Mouse (Mus musculus) myocyte (in vitro differentiated cells): ENCODE data around the gene Slc31a1.

Experiments
- CEBPB ChIP-seq: IDR thresholded peaks from 2 replicates; pipeline ENCODE4 v1.6.1; 2011; ENCODE audit warnings: mild to moderate bottlenecking, moderate library complexity; ENCODE audit not compliant: poor library complexity, insufficient read depth, severe bottlenecking
- E2F4 ChIP-seq: IDR thresholded peaks from one replicate; pipeline ENCODE4 v1.6.1; 2011; ENCODE audit warnings: mild to moderate bottlenecking, control low read depth, moderate library complexity; ENCODE audit not compliant: insufficient read depth
- MAX ChIP-seq: IDR thresholded peaks from one replicate; pipeline ENCODE4 v1.6.1; 2011; ENCODE audit warnings: low read depth, mild to moderate bottlenecking, control low read depth
- MYOD1 ChIP-seq, 3 experiments: IDR thresholded peaks; one replicate each; pipeline ENCODE4 v1.6.1; 2011; ENCODE audit warnings: control low read depth in 2 of 3, low read depth in 2 of 3, mild to moderate bottlenecking in 2 of 3, moderate library complexity in 1 of 3; ENCODE audit not compliant: insufficient read length in 2 of 3, control insufficient read depth in 1 of 3
- MYOG ChIP-seq, 3 experiments: IDR thresholded peaks; one replicate each; pipeline ENCODE4 v1.6.1; 2011; ENCODE audit warnings: control low read depth in 2 of 3, low read depth in 2 of 3, mild to moderate bottlenecking in 2 of 3; ENCODE audit not compliant: insufficient read length in 2 of 3, control insufficient read depth in 1 of 3, insufficient read depth in 1 of 3
- POLR2A ChIP-seq: IDR thresholded peaks from one replicate; pipeline ENCODE4 v1.6.1; 2011; ENCODE audit warnings: low read depth, mild to moderate bottlenecking, control low read depth, moderate library complexity; ENCODE audit not compliant: insufficient read length
- POLR2AphosphoS2 ChIP-seq: IDR thresholded peaks from one replicate; pipeline ENCODE4 v1.6.1; 2011; ENCODE audit warnings: low read depth, control low read depth; ENCODE audit not compliant: insufficient read length
- REST ChIP-seq: IDR thresholded peaks from one replicate; pipeline ENCODE4 v1.6.1; 2011; ENCODE audit warnings: mild to moderate bottlenecking, control low read depth, moderate library complexity; ENCODE audit not compliant: insufficient read depth, insufficient read length
- SRF ChIP-seq: IDR thresholded peaks from one replicate; pipeline ENCODE4 v1.6.1; 2011; ENCODE audit warnings: low read depth; ENCODE audit not compliant: control insufficient read depth, insufficient read length
- TCF12 ChIP-seq: IDR thresholded peaks from one replicate; pipeline ENCODE4 v1.6.1; 2011; ENCODE audit warnings: mild to moderate bottlenecking, control low read depth; ENCODE audit not compliant: poor library complexity, insufficient read depth, severe bottlenecking
- TCF3 ChIP-seq: IDR thresholded peaks from one replicate; pipeline ENCODE4 v1.6.1; 2011; ENCODE audit warnings: low read depth, control low read depth; ENCODE audit not compliant: insufficient read length
- USF1 ChIP-seq: IDR thresholded peaks from one replicate; pipeline ENCODE4 v1.6.1; 2011; ENCODE audit warnings: low read depth, mild to moderate bottlenecking, control low read depth, moderate library complexity

- no peak for TF ChIP-seq POLR2A
- no peak for TF ChIP-seq MYOG (IDR thresholded peaks at IDR 0.05; ENCODE audit: control insufficient read depth in 1 of 3, insufficient read depth in 1 of 3, insufficient read length in 2 of 3, low read depth in 2 of 3)
- no peak for TF ChIP-seq MYOD1 (IDR thresholded peaks at IDR 0.05; ENCODE audit: control insufficient read depth in 1 of 3, insufficient read length in 2 of 3, low read depth in 2 of 3)
- TF ChIP-seq POLR2AphosphoS2: no peak
- TF ChIP-seq TCF12: no peak
- no peak for TF ChIP-seq REST
- no peak for TF ChIP-seq E2F4
- TF ChIP-seq MAX: no peak
- TF ChIP-seq CEBPB: no peak
- TF ChIP-seq USF1: no peak
- TF ChIP-seq TCF3: no peak
- TF ChIP-seq SRF: no peak
Measured at GRCm38 (mm10) chr4:62376123-62376522, 15.6 kb downstream of the Slc31a1 start.
